Mouse (Mus musculus) heart, embryonic 12.5 days (tissue): ENCODE measurements at regions not wholly inside any gene's neighbourhood (a gene's known extent, or its start where the extent isn't known, plus 50 kb on each side); places are given as distances from the start of the nearest gene placed in this dataset.
A peak's percentile ranks its signal among the peaks of the same experiment; 100 is the strongest.

Source experiments
- ATAC-seq: fragments of 200-750 bp; cut with Nextera tagmentation; 2 replicates; pipeline ENCODE4 v1.8.0; 2017; ENCODE audit warnings: moderate TSS enrichment, moderate library complexity; ENCODE audit not compliant: insufficient number of reproducible peaks, low FRiP score
- H3K27ac ChIP-seq: fragments of 300-500 bp; sonication (generic); 2 replicates; pipeline ENCODE4 v1.5.1; 2016; ENCODE audit warnings: mild to moderate bottlenecking, moderate library complexity; ENCODE audit not compliant: poor library complexity, severe bottlenecking
- H3K27me3 ChIP-seq: fragments of 300-500 bp; sonication (generic); replicated peaks from 2 replicates; pipeline ENCODE4 v1.6.1; 2016; ENCODE audit warnings: mild to moderate bottlenecking, moderate library complexity
- H3K36me3 ChIP-seq: fragments of 300-500 bp; sonication (generic); 2 replicates; pipeline ENCODE4 v1.6.1; 2016; ENCODE audit warnings: mild to moderate bottlenecking, moderate library complexity
- H3K4me1 ChIP-seq: fragments of 300-500 bp; sonication (generic); replicated peaks from 2 replicates; pipeline ENCODE4 v1.6.1; 2016; ENCODE audit warnings: mild to moderate bottlenecking
- H3K4me2 ChIP-seq: fragments of 300-500 bp; sonication (generic); 2 replicates; pipeline ENCODE4 v1.6.1; 2016; ENCODE audit warnings: mild to moderate bottlenecking, moderate library complexity
- H3K4me3 ChIP-seq: fragments of 300-500 bp; sonication (generic); 2 replicates; pipeline ENCODE4 v1.5.1; 2016; ENCODE audit warnings: mild to moderate bottlenecking
- H3K9ac ChIP-seq: fragments of 300-500 bp; sonication (generic); 2 replicates; pipeline ENCODE4 v1.6.1; 2016; ENCODE audit warnings: mild to moderate bottlenecking, moderate library complexity
- H3K9me3 ChIP-seq: fragments of 300-500 bp; sonication (generic); replicated peaks from 2 replicates; pipeline ENCODE4 v1.6.1; 2016; ENCODE audit warnings: mild to moderate bottlenecking, moderate library complexity
- WGBS: fragments of 180-500 bp; shearing (Covaris S2); methylation state at CpG from one replicate; pipeline ENCODE4 v1.1.7; 2016; 5-methylcytosine and 5-hydroxymethylcytosine counted together

GRCm38 (mm10) chr17:84104242-84104641, 83.5 kb downstream of the Zfp36l2 start:
- Histone ChIP-seq H3K9ac (no peak overlapping the region), H3K4me3 (no peak overlapping the region), H3K4me2 (peak overlapping the region; percentile 30), H3K27ac (0 out of 2 replicates have a peak overlapping the region, but pooled peaks have one; percentile 7), H3K9me3 (no peaks in the 10 kb centered on the region), H3K27me3 (no peaks in the 10 kb centered on the region), H3K36me3 (no peaks in the 10 kb centered on the region), H3K4me1 (peaks cover 43% of the 10 kb centered on the region)
- peak; percentile 34; the same call in 1 of the 2 replicates for ATAC-seq
- 44% methylated on average over 7 of the region's 7 CpGs for WGBS

- no peak for ATAC-seq
- Histone ChIP-seq H3K9ac (no peak overlapping the region), H3K27me3 (no peaks in the 10 kb centered on the region), H3K27ac (no peak overlapping the region), H3K4me3 (no peak overlapping the region), H3K4me1 (peaks cover 43% of the 10 kb centered on the region), H3K9me3 (no peaks in the 10 kb centered on the region), H3K36me3 (no peaks in the 10 kb centered on the region), H3K4me2 (no peak overlapping the region)
- WGBS: 74% methylated on average over 7 of the region's 7 CpGs
These were observed 84.4 kb downstream of the Zfp36l2 start for GRCm38 (mm10) chr17:84103344-84103743.

GRCm38 (mm10) chr17:84101652-84102051, 86.1 kb downstream of the Zfp36l2 start:
- ATAC-seq: no peak
- Histone ChIP-seq H3K27me3 (no peaks in the 10 kb centered on the region), H3K4me3 (no peak overlapping the region), H3K4me1 (peaks cover 45% of the 10 kb centered on the region), H3K9ac (no peak overlapping the region), H3K9me3 (no peaks in the 10 kb centered on the region), H3K4me2 (no peak overlapping the region), H3K36me3 (no peaks in the 10 kb centered on the region), H3K27ac (no peak overlapping the region)
- WGBS: 69% methylated on average over 1 of the region's 1 CpGs

GRCm38 (mm10) chr17:84100523-84100922, 87.2 kb downstream of the Zfp36l2 start:
- Histone ChIP-seq H3K9ac (no peak overlapping the region; the same call in 1 of the 2 replicates), H3K27me3 (no peaks in the 10 kb centered on the region), H3K4me2 (no peak overlapping the region), H3K4me1 (peaks cover 47% of the 10 kb centered on the region), H3K4me3 (no peak overlapping the region), H3K9me3 (no peaks in the 10 kb centered on the region), H3K36me3 (no peaks in the 10 kb centered on the region), H3K27ac (no peak overlapping the region)
- WGBS: 52% methylated on average over 10 of the region's 10 CpGs
- ATAC-seq: peak; percentile 10; the same call in 1 of the 2 replicates

- 77% methylated on average over 9 of the region's 9 CpGs for WGBS
- Histone ChIP-seq H3K27me3 (no peaks in the 10 kb centered on the region), H3K4me3 (no peak overlapping the region), H3K36me3 (no peaks in the 10 kb centered on the region), H3K9me3 (no peaks in the 10 kb centered on the region), H3K4me1 (peaks cover 46% of the 10 kb centered on the region), H3K9ac (no peak overlapping the region), H3K27ac (no peak overlapping the region), H3K4me2 (no peak overlapping the region)
- ATAC-seq: no peak
These were observed 88.0 kb downstream of the Zfp36l2 start for GRCm38 (mm10) chr17:84099737-84100136.

- Histone ChIP-seq H3K36me3 (no peaks in the 10 kb centered on the region), H3K4me1 (peaks cover 30% of the 10 kb centered on the region), H3K9me3 (0 out of 2 replicates have a peak, but pooled peaks cover 3% of the 10 kb centered on the region), H3K4me3 (no peak overlapping the region), H3K9ac (no peak overlapping the region), H3K4me2 (no peak overlapping the region), H3K27me3 (no peaks in the 10 kb centered on the region), H3K27ac (no peak overlapping the region)
- 84% methylated on average over 6 of the region's 6 CpGs for WGBS
- ATAC-seq: no peak
These were observed 89.8 kb downstream of the Zfp36l2 start for GRCm38 (mm10) chr17:84097871-84098430.

GRCm38 (mm10) chr17:84097286-84097685, 90.5 kb downstream of the Zfp36l2 start:
- Histone ChIP-seq H3K9me3 (0 out of 2 replicates have a peak, but pooled peaks cover 3% of the 10 kb centered on the region), H3K27me3 (no peaks in the 10 kb centered on the region), H3K4me2 (no peak overlapping the region), H3K4me1 (peaks cover 30% of the 10 kb centered on the region), H3K4me3 (no peak overlapping the region), H3K27ac (no peak overlapping the region), H3K9ac (no peak overlapping the region), H3K36me3 (no peaks in the 10 kb centered on the region)
- ATAC-seq: no peak
- WGBS: 66% methylated on average over 13 of the region's 13 CpGs

GRCm38 (mm10) chr17:84096345-84097260, 91.1 kb downstream of the Zfp36l2 start:
- H3K9ac ChIP-seq: peak overlapping the region; percentile 73
- H3K36me3 ChIP-seq: no peaks in the 10 kb centered on the region
- H3K4me2 ChIP-seq: peak overlapping the region; percentile 85
- 0 out of 2 replicates have a peak, but pooled peaks cover 3% of the 10 kb centered on the region for H3K9me3 ChIP-seq
- peaks cover 30% of the 10 kb centered on the region for H3K4me1 ChIP-seq
- H3K27ac ChIP-seq: no peak overlapping the region
- peak overlapping the region; percentile 47 for H3K4me3 ChIP-seq
- H3K27me3 ChIP-seq: no peaks in the 10 kb centered on the region
- peak; percentile 47 for ATAC-seq
- 5% methylated on average over 59 of the region's 59 CpGs for WGBS

GRCm38 (mm10) chr17:84095829-84096228, 91.9 kb downstream of the Zfp36l2 start:
- H3K27me3 ChIP-seq: no peaks in the 10 kb centered on the region
- H3K4me2 ChIP-seq: peak overlapping the region; percentile 85
- H3K9me3 ChIP-seq: 0 out of 2 replicates have a peak, but pooled peaks cover 3% of the 10 kb centered on the region
- H3K9ac ChIP-seq: peak overlapping the region; percentile 73; the same call in 1 of the 2 replicates
- H3K4me3 ChIP-seq: no peak overlapping the region
- no peaks in the 10 kb centered on the region for H3K36me3 ChIP-seq
- no peak overlapping the region for H3K27ac ChIP-seq
- H3K4me1 ChIP-seq: peaks cover 28% of the 10 kb centered on the region
- WGBS: 52% methylated on average over 4 of the region's 4 CpGs
- ATAC-seq: no peak

- no peak overlapping the region for H3K4me2 ChIP-seq
- H3K9me3 ChIP-seq: 0 out of 2 replicates have a peak, but pooled peaks cover 3% of the 10 kb centered on the region
- ATAC-seq: no peak
- H3K4me1 ChIP-seq: peaks cover 20% of the 10 kb centered on the region
- H3K9ac ChIP-seq: no peak overlapping the region
- no peaks in the 10 kb centered on the region for H3K36me3 ChIP-seq
- no peaks in the 10 kb centered on the region for H3K27me3 ChIP-seq
- no peak overlapping the region for H3K27ac ChIP-seq
- 80% methylated on average over 2 of the region's 2 CpGs for WGBS
- H3K4me3 ChIP-seq: no peak overlapping the region
These were observed 92.7 kb downstream of the Zfp36l2 start for GRCm38 (mm10) chr17:84095089-84095488.

GRCm38 (mm10) chr17:84086394-84086793, 101.4 kb downstream of the Zfp36l2 start:
- no peaks in the 10 kb centered on the region for H3K36me3 ChIP-seq
- H3K27ac ChIP-seq: peak overlapping the region; percentile 75; the same call in 1 of the 2 replicates
- H3K9me3 ChIP-seq: no peaks in the 10 kb centered on the region
- no peak overlapping the region for H3K4me3 ChIP-seq
- peaks cover 45% of the 10 kb centered on the region for H3K4me1 ChIP-seq
- WGBS: 83% methylated on average over 12 of the region's 12 CpGs
- H3K9ac ChIP-seq: no peak overlapping the region
- H3K27me3 ChIP-seq: no peaks in the 10 kb centered on the region
- no peak overlapping the region for H3K4me2 ChIP-seq
- no peak for ATAC-seq
